Mouse (Mus musculus) CH12.LX (cell line): ENCODE measurements around the gene Ndufa12.

Experiments used
- CHD2 ChIP-seq: IDR thresholded peaks from 2 replicates; pipeline ENCODE4 v1.6.1; 2011; ENCODE audit warnings: low read length, improper control_type of control experiment
- CTCF ChIP-seq, 2 experiments: IDR thresholded peaks in 1 of 2; conservative IDR thresholded peaks in 1 of 2; 2 replicates each; pipeline ENCODE4 v1.5.1; 2011 to 2012; ENCODE audit warnings: low read depth in 2 of 2, low read length in 2 of 2, improper control_type of control experiment in 1 of 2, inconsistent platforms in 1 of 2, mild to moderate bottlenecking in 1 of 2, moderate library complexity in 1 of 2
- NELFE ChIP-seq: IDR thresholded peaks from 2 replicates; pipeline ENCODE4 v1.6.1; 2011; ENCODE audit warnings: low read depth, low read length, improper control_type of control experiment
- POLR2A ChIP-seq: IDR thresholded peaks from 2 replicates; pipeline ENCODE4 v1.6.1; 2011; ENCODE audit warnings: low read depth, mild to moderate bottlenecking, improper control_type of control experiment, low read length
- TCF12 ChIP-seq: IDR thresholded peaks from 2 replicates; pipeline ENCODE4 v1.6.1; 2014; ENCODE audit warnings: low read depth, mild to moderate bottlenecking, inconsistent platforms, low read length, improper control_type of control experiment

GRCm38 (mm10) chr10:94256518-94256917, 58.0 kb downstream of the Ndufa12 start:
- no peak for TF ChIP-seq TCF12
- no peak for TF ChIP-seq POLR2A
- TF ChIP-seq CTCF (conservative IDR thresholded peaks at IDR 0.05 in 1 of 2, IDR thresholded peaks at IDR 0.05 in 1 of 2; ENCODE audit: low read depth in 2 of 2, low read length in 2 of 2) = no peak
- no peak for TF ChIP-seq NELFE
- TF ChIP-seq CHD2 = no peak
